Mouse (Mus musculus): ENCODE data around the gene Serpina3b.

DNA sequence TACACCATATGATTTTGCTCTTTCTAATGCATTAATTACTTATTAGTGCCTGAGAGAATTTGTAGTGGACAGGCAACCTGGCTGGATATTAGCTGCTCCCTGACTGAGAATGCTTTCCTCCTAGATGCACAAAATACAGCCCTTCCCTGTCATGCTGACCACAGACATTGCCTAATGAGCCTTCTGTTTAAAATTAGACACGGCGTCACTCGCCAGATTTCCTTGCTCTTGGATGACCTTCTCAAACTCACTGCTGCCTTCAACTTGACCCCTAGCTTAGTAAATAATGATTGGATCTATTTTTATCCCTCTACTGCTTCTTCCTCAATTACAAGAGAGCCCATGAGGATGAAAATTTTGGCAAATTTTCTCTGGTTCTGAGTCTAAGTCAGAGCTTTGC lies 47.0 kb downstream of the Serpina3b start:
- no peak for TF ChIP-seq POLR2A (IDR thresholded peaks at IDR 0.05; ENCODE audit: low read depth, low read length)
- TF ChIP-seq CTCF (IDR thresholded peaks at IDR 0.05; ENCODE audit: extremely low read depth, insufficient read length, insufficient replicate concordance, low read depth, low read length) = no peak
